Mouse (Mus musculus): ENCODE measurements around the gene Tmem59l. TPM values are rescaled to one million over a fixed set of nuclear protein-coding genes. Genes with fewer than 3 reads are reported as not detected.

The Tmem59l gene
- polyA plus RNA-seq, 1 experiment from 2014 or later = 1.1 TPM

DNA sequence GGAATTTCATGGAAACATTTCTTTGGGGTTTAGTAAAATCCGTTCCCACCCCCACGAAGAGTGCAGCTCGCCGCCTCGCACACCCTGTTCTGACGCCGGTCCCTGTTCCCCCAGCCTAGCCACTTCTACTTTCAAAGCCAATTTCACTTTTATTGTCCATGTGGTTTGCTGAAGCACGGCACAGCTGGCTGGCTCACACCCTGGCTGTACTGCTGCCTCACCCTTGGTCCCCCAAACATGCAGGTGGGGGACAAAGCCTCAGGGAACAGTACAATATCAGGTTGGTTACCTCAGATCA is 24.7 kb downstream of the Tmem59l start:
- ATAC-seq (replicated peaks; ENCODE audit: low FRiP score) (no peak), DNase-seq (ENCODE audit: low spot score) (no peak)
- no peak overlapping the region for H3K4me3 ChIP-seq (ENCODE audit: low read depth, low read length)
- 94% methylated on average over 8 of the region's 8 CpGs for WGBS
- no peaks in the 10 kb centered on the region for H3K9me3 ChIP-seq (ENCODE audit: control insufficient read depth, low read length)
- no peak overlapping the region for H3K9ac ChIP-seq (ENCODE audit: low read depth, low read length)
- peaks cover 10% of the 10 kb centered on the region for H3K4me1 ChIP-seq (replicated peaks; ENCODE audit: control insufficient read depth, insufficient read depth, low read length)
- no peak overlapping the region for H3K27ac ChIP-seq (ENCODE audit: low read depth, low read length)
- no peaks in the 10 kb centered on the region for H3K27me3 ChIP-seq (replicated peaks; ENCODE audit: control insufficient read depth, insufficient read depth, low read length)
- H3K36me3 ChIP-seq (ENCODE audit: control insufficient read depth, insufficient read depth, low read length) = peaks cover 2% of the 10 kb centered on the region; the same call in 1 of the 2 replicates
- no peak overlapping the region for H3K4me2 ChIP-seq

- 88% methylated on average over 16 of the region's 16 CpGs for WGBS
- Histone ChIP-seq H3K27ac (ENCODE audit: low read depth, low read length) (no peak overlapping the region), H3K9ac (ENCODE audit: low read depth, low read length) (no peak overlapping the region)
Measured at GRCm38 (mm10) chr8:70461765-70462515, 25.2 kb downstream of the Tmem59l start.

GRCm38 (mm10) chr8:70460606-70461005 is 26.6 kb downstream of the Tmem59l start:
- H3K36me3 ChIP-seq (ENCODE audit: control insufficient read depth, insufficient read depth, low read length) = peaks cover 2% of the 10 kb centered on the region; the same call in 1 of the 2 replicates
- WGBS = 89% methylated on average over 9 of the region's 9 CpGs
- no peaks in the 10 kb centered on the region; the same call in 1 of the 2 replicates for H3K4me1 ChIP-seq (replicated peaks; ENCODE audit: control insufficient read depth, insufficient read depth, low read length)
- ATAC-seq (replicated peaks; ENCODE audit: low FRiP score) = no peak
- DNase-seq (ENCODE audit: low spot score) = no peak
- H3K4me2 ChIP-seq = no peak overlapping the region
- no peak overlapping the region for H3K27ac ChIP-seq (ENCODE audit: low read depth, low read length)
- no peaks in the 10 kb centered on the region for H3K9me3 ChIP-seq (ENCODE audit: control insufficient read depth, low read length)
- no peak overlapping the region for H3K9ac ChIP-seq (ENCODE audit: low read depth, low read length)
- H3K27me3 ChIP-seq (replicated peaks; ENCODE audit: control insufficient read depth, insufficient read depth, low read length) = no peaks in the 10 kb centered on the region
- no peak overlapping the region for H3K4me3 ChIP-seq (ENCODE audit: low read depth, low read length)

More at GRCm38 (mm10) chr8:70461765-70462515, 25.2 kb downstream of the Tmem59l start:
- peaks cover 6% of the 10 kb centered on the region for H3K4me1 ChIP-seq (replicated peaks; ENCODE audit: control insufficient read depth, insufficient read depth, low read length)
- H3K9me3 ChIP-seq (ENCODE audit: control insufficient read depth, low read length) = no peaks in the 10 kb centered on the region
- H3K4me3 ChIP-seq (ENCODE audit: low read depth, low read length) = no peak overlapping the region
- ATAC-seq (replicated peaks; ENCODE audit: low FRiP score) (no peak), DNase-seq (ENCODE audit: low spot score) (no peak)
- H3K36me3 ChIP-seq (ENCODE audit: control insufficient read depth, insufficient read depth, low read length) = peaks cover 2% of the 10 kb centered on the region; the same call in 1 of the 2 replicates
- no peaks in the 10 kb centered on the region for H3K27me3 ChIP-seq (replicated peaks; ENCODE audit: control insufficient read depth, insufficient read depth, low read length)
- no peak overlapping the region for H3K4me2 ChIP-seq

- no peaks in the 10 kb centered on the region; the same call in 1 of the 2 replicates for H3K4me1 ChIP-seq (replicated peaks; ENCODE audit: control insufficient read depth, insufficient read depth, low read length)
- H3K9ac ChIP-seq (ENCODE audit: low read depth, low read length) = no peak overlapping the region
- no peak overlapping the region for H3K4me3 ChIP-seq (ENCODE audit: low read depth, low read length)
- no peaks in the 10 kb centered on the region for H3K9me3 ChIP-seq (ENCODE audit: control insufficient read depth, low read length)
- WGBS = 92% methylated on average over 5 of the region's 5 CpGs
- no peak overlapping the region for H3K4me2 ChIP-seq
- peaks cover 2% of the 10 kb centered on the region; the same call in 1 of the 2 replicates for H3K36me3 ChIP-seq (ENCODE audit: control insufficient read depth, insufficient read depth, low read length)
- H3K27ac ChIP-seq (ENCODE audit: low read depth, low read length) = no peak overlapping the region
- H3K27me3 ChIP-seq (replicated peaks; ENCODE audit: control insufficient read depth, insufficient read depth, low read length) = no peaks in the 10 kb centered on the region
- no peak for ATAC-seq (replicated peaks; ENCODE audit: low FRiP score)
- no peak for DNase-seq (ENCODE audit: low spot score)
Measured at GRCm38 (mm10) chr8:70460199-70460598, 27.0 kb downstream of the Tmem59l start.

- no peaks in the 10 kb centered on the region for H3K9me3 ChIP-seq (ENCODE audit: control insufficient read depth, low read length)
- no peaks in the 10 kb centered on the region for H3K27me3 ChIP-seq (replicated peaks; ENCODE audit: control insufficient read depth, insufficient read depth, low read length)
- H3K9ac ChIP-seq (ENCODE audit: low read depth, low read length) = no peak overlapping the region
- ATAC-seq (replicated peaks; ENCODE audit: low FRiP score) (no peak), DNase-seq (ENCODE audit: low spot score) (no peak)
- no peak overlapping the region for H3K4me3 ChIP-seq (ENCODE audit: low read depth, low read length)
- 95% methylated on average over 2 of the region's 2 CpGs for WGBS
- H3K36me3 ChIP-seq (ENCODE audit: control insufficient read depth, insufficient read depth, low read length) = peaks cover 2% of the 10 kb centered on the region; the same call in 1 of the 2 replicates
- no peaks in the 10 kb centered on the region; the same call in 1 of the 2 replicates for H3K4me1 ChIP-seq (replicated peaks; ENCODE audit: control insufficient read depth, insufficient read depth, low read length)
- H3K4me2 ChIP-seq = no peak overlapping the region
- H3K27ac ChIP-seq (ENCODE audit: low read depth, low read length) = no peak overlapping the region
Measured at GRCm38 (mm10) chr8:70459636-70460035, 27.5 kb downstream of the Tmem59l start.

DNA sequence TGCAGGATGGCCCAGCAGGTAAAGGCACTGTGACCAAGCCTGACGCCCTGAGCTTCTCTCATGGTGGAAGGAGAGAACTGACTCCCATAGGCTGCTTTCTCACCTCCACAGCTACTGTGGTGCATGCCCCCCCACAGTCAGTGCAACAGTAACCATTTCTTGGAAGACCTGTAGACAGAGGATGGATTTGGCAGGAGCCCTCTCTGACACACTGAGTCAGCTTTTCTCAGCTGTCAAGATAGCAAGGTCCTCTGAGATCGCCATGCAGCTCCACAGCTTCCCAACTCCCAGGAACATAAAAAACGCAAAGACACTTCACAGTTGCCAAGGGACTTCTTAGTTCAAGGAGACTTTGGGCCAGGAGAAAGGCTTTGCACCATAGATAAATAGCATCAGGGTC is 28.7 kb downstream of the Tmem59l start:
- Histone ChIP-seq H3K9ac (ENCODE audit: low read depth, low read length) (no peak overlapping the region), H3K4me2 (no peak overlapping the region), H3K27ac (ENCODE audit: low read depth, low read length) (no peak overlapping the region), H3K27me3 (replicated peaks; ENCODE audit: control insufficient read depth, insufficient read depth, low read length) (0 out of 2 replicates have a peak, but pooled peaks cover 2% of the 10 kb centered on the region), H3K36me3 (ENCODE audit: control insufficient read depth, insufficient read depth, low read length) (peaks cover 2% of the 10 kb centered on the region; the same call in 1 of the 2 replicates), H3K4me3 (ENCODE audit: low read depth, low read length) (no peak overlapping the region), H3K9me3 (ENCODE audit: control insufficient read depth, low read length) (no peaks in the 10 kb centered on the region), H3K4me1 (replicated peaks; ENCODE audit: control insufficient read depth, insufficient read depth, low read length) (no peaks in the 10 kb centered on the region; the same call in 1 of the 2 replicates)
- WGBS = 72% methylated on average over 3 of the region's 3 CpGs
- no peak for DNase-seq (ENCODE audit: low spot score)
- no peak for ATAC-seq (replicated peaks; ENCODE audit: low FRiP score)

GRCm38 (mm10) chr8:70457882-70458281 is 29.3 kb downstream of the Tmem59l start:
- no peaks in the 10 kb centered on the region for H3K9me3 ChIP-seq (ENCODE audit: control insufficient read depth, low read length)
- WGBS = 87% methylated on average over 6 of the region's 6 CpGs
- no peaks in the 10 kb centered on the region for H3K4me1 ChIP-seq (replicated peaks; ENCODE audit: control insufficient read depth, insufficient read depth, low read length)
- H3K36me3 ChIP-seq (ENCODE audit: control insufficient read depth, insufficient read depth, low read length) = peaks cover 2% of the 10 kb centered on the region; the same call in 1 of the 2 replicates
- ATAC-seq (replicated peaks; ENCODE audit: low FRiP score) (no peak), DNase-seq (ENCODE audit: low spot score) (no peak)
- H3K9ac ChIP-seq (ENCODE audit: low read depth, low read length) = no peak overlapping the region
- H3K4me2 ChIP-seq = no peak overlapping the region
- H3K4me3 ChIP-seq (ENCODE audit: low read depth, low read length) = no peak overlapping the region
- no peak overlapping the region for H3K27ac ChIP-seq (ENCODE audit: low read depth, low read length)
- H3K27me3 ChIP-seq (replicated peaks; ENCODE audit: control insufficient read depth, insufficient read depth, low read length) = peaks cover 7% of the 10 kb centered on the region

- peaks cover 6% of the 10 kb centered on the region; the same call in 1 of the 2 replicates for H3K4me1 ChIP-seq (replicated peaks; ENCODE audit: control insufficient read depth, insufficient read depth, low read length)
- DNase-seq (ENCODE audit: low spot score) = no peak
- WGBS = 92% methylated on average over 1 of the region's 1 CpGs
Measured at GRCm38 (mm10) chr8:70456996-70457395, 30.2 kb downstream of the Tmem59l start.

DNA sequence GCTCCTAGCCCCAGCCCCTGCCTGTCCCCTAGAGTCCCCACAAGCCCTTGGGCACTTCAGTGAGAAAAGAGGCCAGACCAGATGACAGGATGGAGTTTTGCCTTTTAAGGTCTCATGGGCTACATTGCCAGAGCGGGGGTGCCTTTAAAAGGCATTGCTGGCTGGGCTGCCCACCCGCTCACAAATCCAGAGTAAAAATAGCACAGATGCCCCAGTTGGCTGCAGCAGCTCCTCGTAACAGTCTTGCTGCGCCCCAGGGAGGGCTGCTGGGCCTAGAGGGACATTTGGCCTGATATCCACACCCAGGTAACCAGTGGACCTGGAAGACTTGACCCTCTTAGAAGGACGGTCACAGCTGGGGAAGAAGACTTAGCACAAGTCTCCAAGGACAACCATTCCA is 33.3 kb downstream of the Tmem59l start:
- WGBS = 90% methylated on average over 5 of the region's 5 CpGs
- Histone ChIP-seq H3K27ac (ENCODE audit: low read depth, low read length) (no peak overlapping the region), H3K4me2 (no peak overlapping the region), H3K9me3 (ENCODE audit: control insufficient read depth, low read length) (no peaks in the 10 kb centered on the region), H3K4me3 (ENCODE audit: low read depth, low read length) (no peak overlapping the region), H3K36me3 (ENCODE audit: control insufficient read depth, insufficient read depth, low read length) (peaks cover 10% of the 10 kb centered on the region; the same call in 1 of the 2 replicates), H3K27me3 (replicated peaks; ENCODE audit: control insufficient read depth, insufficient read depth, low read length) (peaks cover 23% of the 10 kb centered on the region), H3K9ac (ENCODE audit: low read depth, low read length) (no peak overlapping the region), H3K4me1 (replicated peaks; ENCODE audit: control insufficient read depth, insufficient read depth, low read length) (peaks cover 6% of the 10 kb centered on the region)
- DNase-seq (ENCODE audit: low spot score) (no peak), ATAC-seq (replicated peaks; ENCODE audit: low FRiP score) (no peak)

More at GRCm38 (mm10) chr8:70456996-70457395, 30.2 kb downstream of the Tmem59l start:
- H3K36me3 ChIP-seq (ENCODE audit: control insufficient read depth, insufficient read depth, low read length) = peaks cover 4% of the 10 kb centered on the region; the same call in 1 of the 2 replicates
- no peaks in the 10 kb centered on the region for H3K9me3 ChIP-seq (ENCODE audit: control insufficient read depth, low read length)
- no peak overlapping the region for H3K9ac ChIP-seq (ENCODE audit: low read depth, low read length)
- H3K4me2 ChIP-seq = no peak overlapping the region
- H3K27ac ChIP-seq (ENCODE audit: low read depth, low read length) = no peak overlapping the region
- no peak overlapping the region for H3K4me3 ChIP-seq (ENCODE audit: low read depth, low read length)
- ATAC-seq (replicated peaks; ENCODE audit: low FRiP score) = no peak
- peaks cover 15% of the 10 kb centered on the region for H3K27me3 ChIP-seq (replicated peaks; ENCODE audit: control insufficient read depth, insufficient read depth, low read length)

Measured in liver, embryonic 11.5 days (tissue).